Mouse (Mus musculus) heart, embryonic 14.5 days (tissue): ENCODE measurements at regions not wholly inside any gene's neighbourhood (a gene's known extent, or its start where the extent isn't known, plus 50 kb on each side); places are given as distances from the start of the nearest gene placed in this dataset.

Experiments
- ATAC-seq: fragments of 200-750 bp; cut with Nextera tagmentation; 2 replicates; pipeline ENCODE4 v1.8.0; 2017; ENCODE audit warnings: low read depth, moderate TSS enrichment; ENCODE audit not compliant: insufficient number of reproducible peaks, insufficient read depth, low FRiP score
- H3K27ac ChIP-seq, 2 experiments: fragments of 200-500 bp in 1 of 2; fragments of 300-500 bp in 1 of 2; sonication (generic) in 1 of 2; replicated peaks in 1 of 2; 2 replicates each; pipeline ENCODE4 v1.5.1; 2012 to 2014; ENCODE audit warnings: low read depth in 2 of 2, low read length in 2 of 2, control low read depth in 1 of 2, mild to moderate bottlenecking in 1 of 2, mixed read lengths in 1 of 2; ENCODE audit not compliant: control insufficient read depth in 1 of 2, insufficient read depth in 1 of 2
- H3K27me3 ChIP-seq: fragments of 300-500 bp; sonication (generic); 2 replicates; pipeline ENCODE4 v1.6.1; 2014; ENCODE audit warnings: mild to moderate bottlenecking, low read length, control low read depth; ENCODE audit not compliant: control insufficient read depth, insufficient read depth
- H3K36me3 ChIP-seq: fragments of 300-500 bp; sonication (generic); 2 replicates; pipeline ENCODE4 v1.6.1; 2014; ENCODE audit warnings: mild to moderate bottlenecking, control low read depth, low read length, mixed read lengths; ENCODE audit not compliant: control insufficient read depth, insufficient read depth
- H3K4me1 ChIP-seq, 2 experiments: fragments of 200-500 bp in 1 of 2; fragments of 300-500 bp in 1 of 2; sonication (generic) in 1 of 2; 2 replicates each; pipeline ENCODE4 v1.6.1; 2012 to 2014; ENCODE audit warnings: low read length in 2 of 2, control low read depth in 1 of 2, mixed read lengths in 1 of 2; ENCODE audit not compliant: control insufficient read depth in 2 of 2, insufficient read depth in 2 of 2
- H3K4me2 ChIP-seq: fragments of 300-500 bp; sonication (generic); 2 replicates; pipeline ENCODE4 v1.6.1; 2014; ENCODE audit warnings: mild to moderate bottlenecking, low read length
- H3K4me3 ChIP-seq, 2 experiments: fragments of 200-500 bp in 1 of 2; fragments of 300-500 bp in 1 of 2; sonication (generic) in 1 of 2; 2 replicates each; pipeline ENCODE4 v1.5.1; 2012 to 2014; ENCODE audit warnings: low read length in 2 of 2, mild to moderate bottlenecking in 2 of 2, control low read depth in 1 of 2, low read depth in 1 of 2, moderate library complexity in 1 of 2; ENCODE audit not compliant: control insufficient read depth in 1 of 2, insufficient read depth in 1 of 2
- H3K9ac ChIP-seq: fragments of 300-500 bp; sonication (generic); 2 replicates; pipeline ENCODE4 v1.6.1; 2014; ENCODE audit warnings: mild to moderate bottlenecking, low read length
- H3K9me3 ChIP-seq: fragments of 300-500 bp; sonication (generic); 2 replicates; pipeline ENCODE4 v1.6.1; 2016; ENCODE audit warnings: low read length, control low read depth; ENCODE audit not compliant: control insufficient read depth
- WGBS: fragments of 180-500 bp; shearing (Covaris S2); extraction: QIAGEN DNeasy Blood & Tissue Kit; methylation state at CpG from one replicate; pipeline ENCODE4 v1.1.7; 2014; 5-methylcytosine and 5-hydroxymethylcytosine counted together

DNA sequence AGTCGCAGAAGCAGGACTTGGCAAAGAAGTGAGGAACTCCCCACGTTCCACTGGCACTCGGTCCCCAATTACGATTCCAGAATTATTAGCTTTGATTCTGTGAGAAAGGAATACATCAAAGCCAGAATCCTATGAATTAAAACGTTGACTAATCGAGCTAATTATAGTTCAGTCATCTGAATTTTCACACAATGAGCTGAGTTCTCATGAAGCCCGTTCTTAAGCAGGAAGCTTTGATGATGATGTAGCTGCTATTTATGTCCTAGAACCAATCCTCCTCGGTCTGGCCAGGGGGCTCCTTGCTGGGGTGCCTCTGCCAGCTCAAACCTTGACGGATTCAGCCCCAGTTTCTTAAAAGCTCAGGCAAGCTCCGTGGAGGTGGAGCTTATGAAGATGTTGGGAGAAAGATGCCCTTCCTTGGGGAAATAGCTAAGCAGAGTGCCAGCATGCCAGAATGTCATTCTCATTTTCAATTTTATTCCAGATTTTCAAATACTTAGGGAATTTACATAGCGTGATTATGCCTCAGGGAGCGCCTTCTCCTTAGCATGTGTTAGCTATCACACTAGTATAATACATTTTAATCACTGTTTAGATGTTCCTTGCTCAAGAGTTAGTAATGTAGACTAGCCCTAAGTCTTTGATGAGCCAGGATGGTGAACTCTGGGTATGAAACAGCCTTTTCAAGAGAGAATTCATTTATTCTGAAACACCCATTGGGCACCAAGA, 65.5 kb upstream of the Ppm1b start:
- 49% methylated on average over 12 of the region's 12 CpGs for WGBS
- peak overlapping the region; percentile 30; the same call in 1 of the 2 replicates for H3K9ac ChIP-seq
- peak overlapping the region in 1 of 2 experiments; percentile 20; a peak in 1 of 4 replicates for H3K27ac ChIP-seq
- peak overlapping the region; percentile 30 for H3K4me2 ChIP-seq
- H3K9me3 ChIP-seq = no peaks in the 10 kb centered on the region
- H3K4me1 ChIP-seq = peaks cover 7% of the 10 kb centered on the region in 2 experiments
- H3K36me3 ChIP-seq = no peaks in the 10 kb centered on the region
- ATAC-seq = no peak
- no peaks in the 10 kb centered on the region for H3K27me3 ChIP-seq
- no peak overlapping the region for H3K4me3 ChIP-seq

DNA sequence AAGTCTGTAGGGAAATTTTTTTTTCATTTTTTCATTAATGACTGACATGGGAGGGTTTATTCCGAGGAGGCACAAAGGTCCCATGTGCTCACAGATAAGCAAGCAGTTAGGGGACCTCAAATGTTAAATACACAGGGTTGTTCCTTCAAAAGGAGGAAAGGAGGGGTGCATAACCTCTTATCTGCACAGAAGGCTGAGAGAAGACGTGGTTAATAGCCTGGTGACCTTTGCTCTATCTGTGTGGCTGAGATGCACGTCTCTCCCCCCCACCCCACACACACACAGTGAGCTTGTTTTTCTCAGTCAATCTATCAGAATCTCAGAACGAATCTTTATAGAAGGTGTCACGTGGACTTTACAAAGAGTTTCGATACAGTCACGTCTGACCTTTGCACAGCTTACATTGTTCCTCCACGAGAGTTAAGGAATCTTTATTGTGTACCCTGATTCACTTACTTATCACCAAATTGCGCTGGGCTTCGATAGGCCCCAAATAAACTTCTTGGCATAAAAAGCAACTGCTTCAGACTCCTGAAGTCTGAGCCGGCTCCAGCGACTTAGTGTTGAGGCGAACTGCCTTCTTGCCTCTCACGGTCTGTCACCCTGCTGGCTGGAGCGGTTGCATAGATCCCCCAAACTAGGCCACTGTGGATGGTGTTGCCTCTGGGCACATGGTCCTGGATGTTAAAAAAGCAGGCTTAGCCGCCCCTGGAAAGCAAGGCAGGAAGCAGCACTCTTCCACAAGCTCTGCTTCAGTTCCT, 63.1 kb upstream of the Ppm1b start:
- Histone ChIP-seq H3K9me3 (no peaks in the 10 kb centered on the region; the same call in 1 of the 2 replicates), H3K4me1 (peaks cover 7% of the 10 kb centered on the region in 2 experiments), H3K4me3 (no peak overlapping the region), H3K36me3 (no peaks in the 10 kb centered on the region), H3K27ac (no peak overlapping the region), H3K9ac (no peak overlapping the region), H3K4me2 (no peak overlapping the region), H3K27me3 (no peaks in the 10 kb centered on the region)
- 82% methylated on average over 16 of the region's 16 CpGs for WGBS
- ATAC-seq = no peak

DNA sequence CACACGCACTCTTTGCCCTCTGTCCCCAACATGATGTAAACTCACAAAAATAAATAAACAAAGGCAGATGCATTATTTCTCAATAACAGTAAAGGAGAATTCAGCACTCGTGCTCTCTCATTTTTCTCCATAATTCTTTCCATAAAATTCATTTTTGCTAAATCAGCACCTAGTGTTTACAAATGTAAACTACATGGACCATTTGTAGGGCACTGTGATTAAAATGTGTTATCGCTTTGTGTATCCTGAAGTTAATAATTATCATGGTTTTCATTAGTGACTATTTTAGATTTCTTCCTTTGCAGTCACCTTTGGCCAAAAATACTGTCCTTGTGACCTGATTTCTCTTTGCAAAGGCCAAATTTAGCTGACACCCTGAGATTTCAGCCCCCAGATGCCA, 61.0 kb upstream of the Ppm1b start:
- Histone ChIP-seq H3K4me2 (no peak overlapping the region), H3K27me3 (no peaks in the 10 kb centered on the region), H3K4me3 (no peak overlapping the region), H3K4me1 (peaks cover 5% of the 10 kb centered on the region in 2 experiments), H3K9me3 (no peaks in the 10 kb centered on the region; the same call in 1 of the 2 replicates), H3K9ac (no peak overlapping the region), H3K36me3 (no peaks in the 10 kb centered on the region), H3K27ac (no peak overlapping the region)
- WGBS = 85% methylated on average over 3 of the region's 3 CpGs
- ATAC-seq = no peak

DNA sequence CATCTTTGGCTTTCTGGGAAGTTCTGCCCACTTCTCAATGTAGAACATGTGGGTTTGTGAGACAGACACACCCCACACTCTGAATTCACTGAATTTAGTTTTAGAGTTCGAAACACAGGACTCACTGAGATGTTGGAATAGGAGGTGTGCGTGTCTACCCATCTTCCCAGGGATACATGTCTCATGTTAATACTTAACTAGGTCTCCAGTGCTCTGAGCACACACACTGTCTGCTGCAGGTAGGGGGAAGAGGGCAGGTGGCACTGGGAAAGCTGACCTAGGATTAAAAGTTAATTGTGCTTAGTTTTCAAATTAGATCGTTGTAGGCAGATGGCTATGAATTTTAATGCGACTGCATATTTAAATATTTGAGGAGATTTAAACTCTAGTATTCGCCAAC, 60.0 kb upstream of the Ppm1b start:
- WGBS = 85% methylated on average over 5 of the region's 5 CpGs
- H3K36me3 ChIP-seq = no peaks in the 10 kb centered on the region

DNA sequence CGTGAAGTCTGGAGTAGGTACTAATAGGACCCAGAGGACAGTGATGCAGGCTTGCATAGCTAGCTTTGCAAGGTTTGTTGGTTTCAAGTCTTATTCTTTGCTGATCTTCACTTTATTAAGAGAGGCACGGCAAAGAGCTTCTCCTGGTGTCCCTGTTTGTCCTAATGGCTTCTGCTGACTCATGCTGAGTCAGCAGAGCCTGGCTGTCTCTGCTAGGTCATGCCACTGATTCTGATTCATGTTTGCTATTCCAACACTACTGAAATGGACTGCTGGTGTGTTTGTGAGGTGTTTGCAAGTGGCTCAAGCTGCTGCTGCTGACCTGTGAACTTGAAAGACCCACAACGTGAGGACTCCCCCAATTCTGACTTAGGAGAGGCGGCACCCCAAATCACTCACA, 58.1 kb upstream of the Ppm1b start:
- H3K27ac ChIP-seq = no peak overlapping the region
- no peaks in the 10 kb centered on the region; the same call in 1 of the 2 replicates for H3K9me3 ChIP-seq
- WGBS = 88% methylated on average over 4 of the region's 4 CpGs
- H3K27me3 ChIP-seq = no peaks in the 10 kb centered on the region
- H3K9ac ChIP-seq = no peak overlapping the region
- no peaks in the 10 kb centered on the region for H3K36me3 ChIP-seq
- H3K4me2 ChIP-seq = no peak overlapping the region
- H3K4me1 ChIP-seq = no peaks in the 10 kb centered on the region
- H3K4me3 ChIP-seq = no peak overlapping the region
- no peak for ATAC-seq

More for the DNA sequence above, 60.0 kb upstream of the Ppm1b start:
- H3K27me3 ChIP-seq = no peaks in the 10 kb centered on the region
- H3K4me3 ChIP-seq = no peak overlapping the region
- H3K9ac ChIP-seq = no peak overlapping the region
- no peak for ATAC-seq
- no peak overlapping the region for H3K4me2 ChIP-seq
- no peaks in the 10 kb centered on the region; the same call in 1 of the 2 replicates for H3K9me3 ChIP-seq
- H3K4me1 ChIP-seq = no peaks in the 10 kb centered on the region
- no peak overlapping the region for H3K27ac ChIP-seq

DNA sequence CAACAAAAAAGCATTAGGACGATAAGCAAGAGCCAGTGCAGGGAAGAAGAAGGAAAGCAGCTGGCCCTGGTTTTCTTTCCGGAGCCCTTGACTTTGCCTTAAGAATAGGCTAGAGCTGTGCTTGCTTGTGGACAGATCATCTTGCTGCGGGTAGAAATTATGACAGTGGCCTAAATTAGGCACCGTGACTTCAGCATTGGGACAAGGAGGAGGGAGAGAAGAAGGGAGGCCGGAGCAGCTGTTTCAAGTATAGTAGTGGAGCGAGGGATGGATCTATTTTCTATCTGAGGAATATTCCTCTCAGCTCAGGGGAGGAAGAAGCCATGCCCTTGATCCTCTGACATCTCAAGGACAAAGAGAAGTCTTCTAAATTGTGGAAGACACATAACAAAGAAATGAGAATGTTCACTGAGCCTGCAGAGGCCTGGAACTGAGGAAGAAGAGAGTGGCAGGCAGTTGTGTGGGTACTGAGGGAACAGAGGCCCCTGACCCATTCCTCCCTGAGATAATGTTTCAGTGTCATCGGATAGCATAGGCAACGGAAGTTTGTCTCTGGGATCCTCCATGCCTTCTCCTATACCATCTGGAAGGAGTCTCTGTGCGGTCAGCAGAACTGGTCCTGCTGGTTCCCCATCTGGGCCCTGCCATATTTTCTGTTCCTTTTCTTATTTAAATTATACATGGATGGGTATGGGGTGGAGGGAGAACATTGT, 52.8 kb upstream of the Ppm1b start:
- Histone ChIP-seq H3K9ac (no peak overlapping the region), H3K27me3 (no peaks in the 10 kb centered on the region), H3K4me1 (no peaks in the 10 kb centered on the region), H3K27ac (no peak overlapping the region), H3K9me3 (no peaks in the 10 kb centered on the region), H3K36me3 (no peaks in the 10 kb centered on the region), H3K4me2 (no peak overlapping the region), H3K4me3 (no peak overlapping the region)
- 72% methylated on average over 9 of the region's 9 CpGs for WGBS
- ATAC-seq = no peak
